Mouse (Mus musculus) limb, embryonic 15.5 days (tissue): ENCODE results near the gene Rhot2. TPM values are rescaled to one million over a fixed set of nuclear protein-coding genes. Genes with fewer than 3 reads are reported as not detected.
"Not testable (repeated sequence)": the region's sequence is repeated elsewhere in the genome, so short reads cannot be mapped to it uniquely, and the experiment has no call there.

Source experiments
- ATAC-seq: fragments of 200-750 bp; cut with Nextera tagmentation; 2 replicates; pipeline ENCODE4 v1.8.0; 2017; ENCODE audit warnings: low read depth, moderate TSS enrichment; ENCODE audit not compliant: insufficient number of reproducible peaks, low FRiP score, low TSS enrichment
- H3K27ac ChIP-seq: fragments of 300-500 bp; sonication (generic); 2 replicates; pipeline ENCODE4 v1.5.1; 2015; ENCODE audit warnings: moderate library complexity, mild to moderate bottlenecking, inconsistent platforms
- H3K27me3 ChIP-seq: fragments of 300-500 bp; sonication (generic); 2 replicates; pipeline ENCODE4 v1.6.1; 2015; ENCODE audit warnings: inconsistent platforms
- H3K36me3 ChIP-seq: fragments of 300-500 bp; sonication (generic); 2 replicates; pipeline ENCODE4 v1.6.1; 2015; ENCODE audit warnings: inconsistent platforms
- H3K4me1 ChIP-seq: fragments of 300-500 bp; sonication (generic); 2 replicates; pipeline ENCODE4 v1.6.1; 2015; ENCODE audit warnings: inconsistent platforms
- H3K4me2 ChIP-seq: fragments of 300-500 bp; sonication (generic); 2 replicates; pipeline ENCODE4 v1.6.1; 2015; ENCODE audit warnings: mild to moderate bottlenecking, inconsistent platforms
- H3K4me3 ChIP-seq: fragments of 300-500 bp; sonication (generic); 2 replicates; pipeline ENCODE4 v1.5.1; 2015; ENCODE audit warnings: mild to moderate bottlenecking, inconsistent platforms
- H3K9ac ChIP-seq: fragments of 300-500 bp; sonication (generic); 2 replicates; pipeline ENCODE4 v1.6.1; 2015; ENCODE audit warnings: inconsistent platforms
- H3K9me3 ChIP-seq: fragments of 300-500 bp; sonication (generic); 2 replicates; pipeline ENCODE4 v1.6.1; 2016; ENCODE audit warnings: inconsistent platforms
- WGBS: fragments of 180-500 bp; shearing (Covaris S2); methylation state at CpG from one replicate; pipeline ENCODE4 v1.1.7; 2015; 5-methylcytosine and 5-hydroxymethylcytosine counted together
- polyA plus RNA-seq: library from polyadenylated mRNA; unstranded; fragments of >200 nt; fragmentation: Nextera tagmentation; extraction: Ambion mirVana; gene quantifications from 2 replicates; pipeline ENCODE4 v1.2.1, GENCODE M21; 2015

Rhot2 gene
- polyA plus RNA-seq, 1 experiment from 2014 or later = 25.4 TPM

GRCm38 (mm10) chr17:25818851-25819780 lies 25.5 kb downstream of the Rhot2 start:
- H3K36me3 ChIP-seq = no peaks in the 10 kb centered on the region
- H3K27me3 ChIP-seq = peaks cover 68% of the 10 kb centered on the region
- ATAC-seq = peak; percentile 38; the same call in 1 of the 2 replicates
- H3K9me3 ChIP-seq = no peaks in the 10 kb centered on the region
- peak overlapping the region; percentile 38 for H3K4me2 ChIP-seq
- peak overlapping the region; percentile 19 for H3K4me3 ChIP-seq
- H3K27ac ChIP-seq = no peak overlapping the region
- H3K9ac ChIP-seq = no peak overlapping the region
- peaks cover 10% of the 10 kb centered on the region for H3K4me1 ChIP-seq
- WGBS = 7% methylated on average over 46 of the region's 46 CpGs

DNA sequence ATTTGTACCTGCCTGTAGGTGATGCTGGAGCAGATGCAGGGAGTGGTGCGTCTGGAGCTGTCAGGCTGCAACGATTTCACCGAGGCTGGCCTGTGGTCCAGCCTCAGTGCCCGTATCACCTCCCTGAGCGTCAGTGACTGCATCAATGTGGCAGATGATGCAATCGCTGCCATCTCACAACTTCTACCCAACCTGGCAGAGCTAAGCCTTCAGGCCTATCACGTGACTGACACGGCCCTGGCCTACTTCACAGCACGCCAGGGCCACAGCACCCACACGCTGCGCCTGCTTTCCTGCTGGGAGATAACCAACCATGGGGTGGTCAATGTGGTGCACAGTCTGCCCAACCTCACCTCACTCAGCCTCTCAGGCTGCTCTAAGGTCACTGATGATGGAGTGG lies 27.0 kb downstream of the Rhot2 start:
- WGBS = 75% methylated on average over 11 of the region's 11 CpGs
- no peak overlapping the region for H3K4me2 ChIP-seq
- no peak overlapping the region for H3K27ac ChIP-seq
- H3K9me3 ChIP-seq = no peaks in the 10 kb centered on the region
- H3K36me3 ChIP-seq = no peaks in the 10 kb centered on the region
- no peak overlapping the region for H3K4me3 ChIP-seq
- no peak overlapping the region for H3K9ac ChIP-seq
- no peak for ATAC-seq
- H3K4me1 ChIP-seq = peaks cover 8% of the 10 kb centered on the region
- H3K27me3 ChIP-seq = peaks cover 78% of the 10 kb centered on the region

DNA sequence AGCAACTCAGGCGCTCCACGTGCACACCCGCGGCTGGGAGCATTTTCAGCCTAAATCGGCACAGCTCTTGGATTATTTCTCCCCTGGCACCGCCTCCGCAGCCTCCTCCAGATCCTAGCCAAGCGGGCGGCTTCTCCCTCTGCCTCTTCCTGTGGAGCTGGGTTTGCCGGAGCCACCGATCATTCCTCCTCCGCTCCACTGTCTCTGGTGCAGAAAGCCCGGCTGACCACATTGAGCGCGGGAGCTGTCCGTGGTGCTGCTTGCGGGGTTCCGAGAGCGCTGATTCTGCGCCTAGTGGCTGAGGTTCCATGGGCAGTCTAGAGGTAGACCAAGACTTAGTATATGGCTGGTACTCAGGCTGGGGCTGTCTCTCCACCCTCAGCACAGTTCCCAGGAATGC lies 31.2 kb downstream of the Rhot2 start:
- no peaks in the 10 kb centered on the region for H3K36me3 ChIP-seq
- peaks cover 86% of the 10 kb centered on the region for H3K27me3 ChIP-seq
- H3K9ac ChIP-seq = no peak overlapping the region
- H3K4me2 ChIP-seq = no peak overlapping the region
- no peaks in the 10 kb centered on the region for H3K9me3 ChIP-seq
- WGBS = 2% methylated on average over 20 of the region's 20 CpGs
- ATAC-seq = no peak
- no peak overlapping the region for H3K4me3 ChIP-seq
- H3K4me1 ChIP-seq = peaks cover 19% of the 10 kb centered on the region
- H3K27ac ChIP-seq = no peak overlapping the region

- Histone ChIP-seq H3K4me3 (no peak overlapping the region), H3K27me3 (peaks cover 72% of the 10 kb centered on the region)
- WGBS = 71% methylated on average over 4 of the region's 4 CpGs
Measured at GRCm38 (mm10) chr17:25810890-25811289, 33.8 kb downstream of the Rhot2 start.

GRCm38 (mm10) chr17:25809606-25810340 lies 34.9 kb downstream of the Rhot2 start:
- H3K9me3 ChIP-seq = no peaks in the 10 kb centered on the region
- WGBS = 8% methylated on average over 25 of the region's 25 CpGs
- H3K4me3 ChIP-seq = peak overlapping the region; percentile 60
- ATAC-seq = no peak
- H3K9ac ChIP-seq = peak overlapping the region; percentile 37; the same call in 1 of the 2 replicates
- peak overlapping the region; percentile 94 for H3K4me2 ChIP-seq
- H3K27ac ChIP-seq = no peak overlapping the region
- peaks cover 67% of the 10 kb centered on the region for H3K27me3 ChIP-seq
- peaks cover 22% of the 10 kb centered on the region for H3K4me1 ChIP-seq
- no peaks in the 10 kb centered on the region for H3K36me3 ChIP-seq

More at GRCm38 (mm10) chr17:25810890-25811289, 33.8 kb downstream of the Rhot2 start:
- Histone ChIP-seq H3K36me3 (no peaks in the 10 kb centered on the region), H3K9me3 (no peaks in the 10 kb centered on the region), H3K27ac (no peak overlapping the region), H3K9ac (no peak overlapping the region), H3K4me1 (peaks cover 22% of the 10 kb centered on the region), H3K4me2 (no peak overlapping the region)
- no peak for ATAC-seq

DNA sequence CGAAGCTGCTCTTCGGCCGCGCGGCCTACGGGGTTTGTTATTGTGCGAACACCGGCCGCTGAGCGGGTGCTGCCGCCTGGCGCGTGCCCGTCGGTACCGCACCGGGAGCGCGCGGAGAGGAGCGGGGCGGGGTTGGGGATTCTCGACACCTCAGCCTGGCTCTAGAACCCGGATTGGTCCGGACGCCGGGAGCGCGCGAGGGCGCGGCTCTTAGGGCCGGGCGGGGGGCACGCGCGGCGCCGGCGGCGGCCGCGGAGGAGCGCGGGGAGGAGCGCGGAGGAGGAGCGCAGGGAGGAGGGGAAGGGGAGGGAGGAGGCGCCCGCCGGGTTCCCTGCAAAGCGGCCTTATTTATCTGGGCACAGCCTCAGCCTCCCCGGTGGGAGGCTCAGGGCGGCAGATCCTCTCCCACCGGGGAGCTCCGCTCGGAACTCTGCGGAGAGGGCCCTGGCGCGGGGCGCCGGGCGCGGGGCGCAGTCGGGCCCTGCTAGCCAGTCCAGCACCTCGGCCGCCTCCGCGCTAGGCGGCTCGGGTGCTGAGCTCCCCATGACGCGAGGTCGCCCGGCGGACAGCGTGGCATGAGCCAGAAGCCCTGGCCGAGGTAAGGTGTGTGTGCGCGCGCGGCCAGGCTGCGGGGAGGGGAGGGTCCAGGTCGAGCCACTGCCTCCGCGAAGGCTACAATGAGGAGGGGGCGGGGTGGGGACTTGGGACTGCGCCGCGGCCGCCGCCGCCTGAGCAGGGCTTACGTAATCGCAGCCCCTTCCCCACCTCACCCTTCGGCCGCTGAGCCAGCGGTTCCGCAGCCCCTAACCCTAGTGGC lies 35.7 kb downstream of the Rhot2 start, which contains the start of gene Fbxl16:
Fbxl16 (plus strand) TSS at position 297 of the 817 bp plus-strand sequence.
- Histone ChIP-seq H3K27ac (no peak within 1 kb of the TSS), H3K36me3 (no peaks in the 10 kb centered on the region), H3K27me3 (peaks cover 65% of the 10 kb centered on the region), H3K4me3 (peak within 1 kb of the TSS; percentile 60), H3K9ac (peak within 1 kb of the TSS; percentile 37), H3K9me3 (no peaks in the 10 kb centered on the region), H3K4me1 (peaks cover 22% of the 10 kb centered on the region), H3K4me2 (peak within 1 kb of the TSS; percentile 94)
- WGBS = under 1% methylated on average over 76 of the region's 100 CpGs
- peak; percentile 78 for ATAC-seq

DNA sequence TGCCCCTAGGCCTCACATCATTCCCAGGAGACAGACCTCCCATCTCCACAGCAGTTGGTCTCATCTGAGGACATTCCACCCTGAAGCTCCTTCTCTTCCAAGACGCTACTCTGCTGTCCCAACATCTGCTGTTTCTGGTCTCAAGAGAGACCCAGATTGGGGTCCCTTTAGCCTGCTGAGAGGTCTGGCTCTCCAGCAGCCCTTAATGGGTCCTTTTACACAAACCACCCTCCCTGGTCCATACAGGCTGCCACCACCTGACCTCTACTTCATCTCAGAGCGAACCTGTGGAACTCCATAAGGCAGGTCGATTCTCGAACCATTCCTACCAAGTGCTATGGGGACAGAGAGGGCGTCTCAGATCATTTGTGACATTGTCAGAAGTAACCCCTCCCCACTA lies 36.6 kb downstream of the Rhot2 start:
- no peaks in the 10 kb centered on the region for H3K9me3 ChIP-seq
- peak overlapping the region; percentile 60 for H3K4me3 ChIP-seq
- 32% methylated on average over 5 of the region's 5 CpGs for WGBS
- peaks cover 18% of the 10 kb centered on the region for H3K4me1 ChIP-seq
- peak overlapping the region; percentile 94 for H3K4me2 ChIP-seq
- H3K9ac ChIP-seq = no peak overlapping the region
- no peak for ATAC-seq
- H3K27me3 ChIP-seq = peaks cover 70% of the 10 kb centered on the region
- no peaks in the 10 kb centered on the region for H3K36me3 ChIP-seq
- H3K27ac ChIP-seq = no peak overlapping the region

DNA sequence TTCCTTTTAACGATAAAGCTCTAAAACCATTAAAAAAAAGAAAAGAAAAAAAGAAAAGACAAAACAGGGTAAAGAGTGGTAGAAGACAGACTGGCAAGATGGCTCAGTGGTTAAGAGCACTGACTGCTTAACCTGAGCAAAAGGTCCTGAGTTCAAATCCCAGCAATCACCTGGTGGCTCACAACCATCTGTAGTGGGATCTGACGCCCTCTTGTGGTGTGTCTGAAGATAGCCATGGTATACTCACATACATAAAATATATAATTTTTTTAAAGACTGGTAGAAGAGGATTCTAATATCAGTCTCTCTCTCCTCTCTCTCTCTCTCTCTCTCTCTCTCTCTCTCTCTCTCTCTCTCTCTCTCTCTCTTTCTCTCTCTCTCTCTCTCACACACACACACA lies 37.2 kb downstream of the Rhot2 start:
- not testable (repeated sequence) for ATAC-seq, H3K9me3 ChIP-seq, H3K36me3 ChIP-seq, H3K9ac ChIP-seq, H3K4me2 ChIP-seq, H3K27ac ChIP-seq, H3K4me3 ChIP-seq
- WGBS = 36% methylated on average over 2 of the region's 2 CpGs
- peaks cover 69% of the 10 kb centered on the region for H3K27me3 ChIP-seq
- peaks cover 18% of the 10 kb centered on the region for H3K4me1 ChIP-seq

- Histone ChIP-seq H3K4me3 (no peak overlapping the region), H3K4me1 (peaks cover 18% of the 10 kb centered on the region), H3K9ac (no peak overlapping the region), H3K36me3 (no peaks in the 10 kb centered on the region), H3K9me3 (no peaks in the 10 kb centered on the region), H3K4me2 (no peak overlapping the region), H3K27ac (no peak overlapping the region), H3K27me3 (peaks cover 66% of the 10 kb centered on the region)
- ATAC-seq = no peak
- WGBS = 79% methylated on average over 4 of the region's 4 CpGs
Measured at GRCm38 (mm10) chr17:25806507-25806906, 38.1 kb downstream of the Rhot2 start.

DNA sequence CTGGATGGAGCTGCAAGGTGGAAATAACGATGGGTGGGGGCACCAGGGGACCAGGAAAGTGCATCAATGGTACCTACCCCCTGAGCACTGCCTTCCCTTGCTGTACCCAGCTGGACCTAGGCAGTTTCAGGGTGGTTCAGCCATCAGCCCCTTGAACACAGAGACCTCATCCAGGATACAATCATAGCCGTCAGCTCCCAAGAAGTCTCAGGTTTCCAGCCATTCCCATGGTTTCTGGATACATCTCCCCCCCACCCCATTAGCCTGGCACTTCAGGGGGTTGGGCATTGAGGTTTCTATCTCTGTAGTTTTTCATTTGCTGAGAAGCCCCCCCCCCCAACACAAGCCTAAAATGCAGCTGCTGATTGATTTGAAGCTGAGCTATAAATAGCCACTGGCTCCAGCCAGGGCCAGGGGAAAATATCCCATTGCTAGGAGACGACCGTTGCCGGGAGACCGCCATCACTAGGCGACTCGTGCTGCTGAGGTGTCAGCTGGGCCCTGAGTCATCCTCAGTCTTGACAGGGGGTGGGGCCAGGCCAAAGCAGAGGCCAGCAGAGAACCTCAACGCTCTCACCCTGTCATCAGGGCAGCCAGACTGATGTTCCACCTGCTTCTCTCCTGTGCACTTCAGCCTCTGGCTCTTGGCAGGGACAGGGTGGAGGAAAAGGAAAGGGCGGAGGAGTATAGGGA lies 41.7 kb downstream of the Rhot2 start:
- no peaks in the 10 kb centered on the region for H3K4me1 ChIP-seq
- no peak overlapping the region for H3K4me3 ChIP-seq
- 0 out of 2 replicates have a peak, but pooled peaks have one; percentile 15 for ATAC-seq
- peaks cover 35% of the 10 kb centered on the region for H3K27me3 ChIP-seq
- no peaks in the 10 kb centered on the region for H3K9me3 ChIP-seq
- no peak overlapping the region for H3K27ac ChIP-seq
- 8% methylated on average over 10 of the region's 10 CpGs for WGBS
- no peak overlapping the region for H3K9ac ChIP-seq
- no peak overlapping the region for H3K4me2 ChIP-seq
- H3K36me3 ChIP-seq = no peaks in the 10 kb centered on the region

DNA sequence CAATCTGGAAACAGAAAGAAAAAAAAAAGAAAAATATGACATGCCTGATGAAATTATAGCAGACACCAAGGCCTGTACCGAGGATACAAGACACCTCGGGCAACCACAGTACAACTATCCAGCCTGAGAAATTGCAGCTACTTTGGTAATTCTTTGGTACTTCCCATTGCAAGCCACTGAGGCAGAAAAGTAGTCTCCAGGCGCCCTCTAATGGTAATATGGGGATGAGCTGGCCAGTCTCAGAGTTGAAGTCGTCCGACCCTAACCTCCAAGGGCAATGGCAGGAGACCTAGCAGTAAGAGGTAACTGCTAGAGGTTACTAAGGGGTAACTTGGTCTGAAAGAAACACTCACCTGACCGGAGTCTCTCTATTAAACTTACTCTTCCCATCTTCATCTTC lies 43.6 kb downstream of the Rhot2 start:
- Histone ChIP-seq H3K27ac (no peak overlapping the region), H3K4me1 (peaks cover 12% of the 10 kb centered on the region), H3K36me3 (no peaks in the 10 kb centered on the region), H3K9me3 (no peaks in the 10 kb centered on the region), H3K4me2 (no peak overlapping the region), H3K27me3 (peaks cover 34% of the 10 kb centered on the region), H3K9ac (no peak overlapping the region), H3K4me3 (no peak overlapping the region)
- ATAC-seq = no peak
- 6% methylated on average over 6 of the region's 6 CpGs for WGBS
